Mouse (Mus musculus): ENCODE measurements around the gene Casq1. TPM values are rescaled to one million over a fixed set of nuclear protein-coding genes. Genes with fewer than 3 reads are reported as not detected.

Gene Casq1
- polyA plus RNA-seq, 1 experiment from 2014 or later, result 18.9 TPM

DNA sequence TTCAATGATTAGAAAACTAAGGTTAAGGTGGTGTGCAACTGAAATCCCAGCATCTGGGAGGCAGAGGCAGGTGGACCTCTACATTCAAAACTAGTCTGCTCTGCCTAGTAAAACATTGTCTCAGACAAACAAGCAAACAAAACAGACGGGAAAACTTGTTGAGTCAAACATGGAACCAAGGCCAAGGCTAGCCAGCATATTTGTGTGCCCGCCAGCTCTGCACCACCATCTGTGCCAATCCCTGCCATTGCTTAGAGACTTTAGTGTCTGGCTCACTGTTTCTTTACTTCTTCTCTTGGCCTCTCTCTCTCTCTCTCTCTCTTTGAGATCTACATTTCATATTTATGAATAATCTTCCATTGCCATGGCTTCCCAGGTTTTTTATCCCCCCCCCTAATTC lies 8.5 kb upstream of the Casq1 start:
- Histone ChIP-seq H3K4me2 (replicated peaks) (no peak overlapping the region), H3K4me1 (no peaks in the 10 kb centered on the region), H3K9me3 (replicated peaks) (no peaks in the 10 kb centered on the region), H3K27me3 (no peaks in the 10 kb centered on the region), H3K36me3 (no peaks in the 10 kb centered on the region), H3K9ac (no peak overlapping the region), H3K4me3 (replicated peaks) (no peak overlapping the region), H3K27ac (replicated peaks) (no peak overlapping the region)
- 77% methylated on average over 2 of the region's 2 CpGs for WGBS
- no peak for ATAC-seq (ENCODE audit: insufficient number of reproducible peaks, low FRiP score, low TSS enrichment, low read depth)

GRCm38 (mm10) chr1:172221297-172222063 lies 1.8 kb upstream of the Casq1 start:
- peak; percentile 68 for ATAC-seq (ENCODE audit: insufficient number of reproducible peaks, low FRiP score, low TSS enrichment, low read depth)
- H3K9ac ChIP-seq, result no peak overlapping the region

GRCm38 (mm10) chr1:172220414-172220813 lies 746 bp upstream of the Casq1 start:
- no peak overlapping the region for H3K9ac ChIP-seq
- 32% methylated on average over 10 of the region's 10 CpGs for WGBS
- H3K27ac ChIP-seq (replicated peaks), result peak overlapping the region; percentile 83
- H3K4me1 ChIP-seq, result peaks cover 43% of the 10 kb centered on the region
- no peak overlapping the region for H3K4me3 ChIP-seq (replicated peaks)
- peak; percentile 32; the same call in 1 of the 2 replicates for ATAC-seq (ENCODE audit: insufficient number of reproducible peaks, low FRiP score, low TSS enrichment, low read depth)
- H3K36me3 ChIP-seq, result no peaks in the 10 kb centered on the region
- H3K4me2 ChIP-seq (replicated peaks), result no peak overlapping the region
- H3K9me3 ChIP-seq (replicated peaks), result no peaks in the 10 kb centered on the region
- no peaks in the 10 kb centered on the region for H3K27me3 ChIP-seq

More at GRCm38 (mm10) chr1:172221297-172222063, 1.8 kb upstream of the Casq1 start:
- H3K27me3 ChIP-seq, result no peaks in the 10 kb centered on the region
- H3K4me2 ChIP-seq (replicated peaks), result no peak overlapping the region
- H3K4me1 ChIP-seq, result peaks cover 43% of the 10 kb centered on the region
- 30% methylated on average over 11 of the region's 11 CpGs for WGBS
- no peak overlapping the region for H3K4me3 ChIP-seq (replicated peaks)
- no peaks in the 10 kb centered on the region for H3K9me3 ChIP-seq (replicated peaks)
- peak overlapping the region; percentile 83 for H3K27ac ChIP-seq (replicated peaks)
- H3K36me3 ChIP-seq, result no peaks in the 10 kb centered on the region

- 54% methylated on average over 15 of the region's 15 CpGs for WGBS
- Histone ChIP-seq H3K4me2 (replicated peaks) (no peak overlapping the region), H3K9me3 (replicated peaks) (no peaks in the 10 kb centered on the region), H3K27me3 (no peaks in the 10 kb centered on the region), H3K4me3 (replicated peaks) (no peak overlapping the region), H3K27ac (replicated peaks) (peak overlapping the region; percentile 34; the same call in 1 of the 2 replicates), H3K36me3 (no peaks in the 10 kb centered on the region), H3K9ac (no peak overlapping the region), H3K4me1 (peaks cover 52% of the 10 kb centered on the region)
- no peak for ATAC-seq (ENCODE audit: insufficient number of reproducible peaks, low FRiP score, low TSS enrichment, low read depth)
Observed at GRCm38 (mm10) chr1:172218164-172218910, 1.3 kb downstream of the Casq1 start.

DNA sequence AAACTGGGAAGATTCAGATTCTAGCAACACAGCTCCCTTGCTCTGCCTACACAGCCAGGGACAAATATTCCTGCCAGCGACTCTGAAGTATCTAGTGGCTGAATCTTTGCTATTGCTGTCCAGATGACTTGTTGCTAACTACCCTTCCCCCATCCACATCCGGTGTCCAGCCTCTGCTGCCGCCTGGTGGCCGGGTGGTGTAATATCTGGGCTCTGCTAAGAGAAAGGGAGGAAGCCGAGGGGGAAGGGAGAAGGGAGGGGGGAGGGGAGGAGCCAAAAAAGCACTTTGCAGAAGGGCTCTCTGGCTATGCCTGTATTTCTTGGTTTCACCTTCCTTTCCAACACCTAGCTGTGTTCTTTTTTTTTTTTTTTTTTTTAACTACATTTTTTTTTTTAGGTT lies 2.5 kb downstream of the Casq1 start:
- ATAC-seq (ENCODE audit: insufficient number of reproducible peaks, low FRiP score, low TSS enrichment, low read depth), result peak; percentile 39; the same call in 1 of the 2 replicates
- Histone ChIP-seq H3K27ac (replicated peaks) (peak overlapping the region; percentile 86), H3K9ac (peak overlapping the region; percentile 37), H3K27me3 (no peaks in the 10 kb centered on the region), H3K4me3 (replicated peaks) (peak overlapping the region; percentile 31), H3K4me1 (peaks cover 50% of the 10 kb centered on the region), H3K4me2 (replicated peaks) (peak overlapping the region; percentile 45), H3K36me3 (no peaks in the 10 kb centered on the region), H3K9me3 (replicated peaks) (no peaks in the 10 kb centered on the region)
- 1% methylated on average over 5 of the region's 5 CpGs for WGBS

DNA sequence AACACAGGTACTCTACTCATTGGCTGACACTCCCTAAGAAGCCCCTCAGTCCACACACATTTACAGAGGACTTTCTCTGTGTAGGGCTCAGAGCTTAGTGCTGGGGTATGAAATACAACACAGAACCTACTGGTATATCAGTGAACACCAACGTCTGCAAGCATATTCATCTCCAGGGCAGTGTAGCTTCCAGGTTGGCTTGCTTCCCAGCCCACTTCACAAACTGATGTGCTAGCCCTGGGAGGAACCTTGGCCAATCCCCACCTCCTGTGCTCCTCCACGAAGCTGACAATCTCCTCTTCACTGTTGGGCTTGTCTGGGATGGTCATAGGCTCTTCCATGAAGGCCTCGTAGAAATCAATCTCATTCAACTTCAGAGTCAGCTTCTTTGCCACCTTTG lies 4.9 kb downstream of the Casq1 start:
- Histone ChIP-seq H3K27ac (replicated peaks) (no peak overlapping the region), H3K4me3 (replicated peaks) (no peak overlapping the region), H3K9me3 (replicated peaks) (no peaks in the 10 kb centered on the region), H3K4me1 (peaks cover 26% of the 10 kb centered on the region), H3K27me3 (no peaks in the 10 kb centered on the region), H3K36me3 (no peaks in the 10 kb centered on the region), H3K4me2 (replicated peaks) (no peak overlapping the region), H3K9ac (no peak overlapping the region)
- 51% methylated on average over 3 of the region's 3 CpGs for WGBS
- ATAC-seq (ENCODE audit: insufficient number of reproducible peaks, low FRiP score, low TSS enrichment, low read depth), result no peak

- Histone ChIP-seq H3K4me3 (replicated peaks) (no peak overlapping the region), H3K27me3 (no peaks in the 10 kb centered on the region), H3K27ac (replicated peaks) (0 out of 2 replicates have a peak overlapping the region, but pooled peaks have one; percentile 7), H3K4me2 (replicated peaks) (no peak overlapping the region), H3K36me3 (no peaks in the 10 kb centered on the region), H3K9ac (no peak overlapping the region), H3K4me1 (peaks cover 20% of the 10 kb centered on the region), H3K9me3 (replicated peaks) (no peaks in the 10 kb centered on the region)
- ATAC-seq (ENCODE audit: insufficient number of reproducible peaks, low FRiP score, low TSS enrichment, low read depth), result no peak
- WGBS, result 57% methylated on average over 4 of the region's 4 CpGs
Observed at GRCm38 (mm10) chr1:172213771-172214170, 5.9 kb downstream of the Casq1 start.

DNA sequence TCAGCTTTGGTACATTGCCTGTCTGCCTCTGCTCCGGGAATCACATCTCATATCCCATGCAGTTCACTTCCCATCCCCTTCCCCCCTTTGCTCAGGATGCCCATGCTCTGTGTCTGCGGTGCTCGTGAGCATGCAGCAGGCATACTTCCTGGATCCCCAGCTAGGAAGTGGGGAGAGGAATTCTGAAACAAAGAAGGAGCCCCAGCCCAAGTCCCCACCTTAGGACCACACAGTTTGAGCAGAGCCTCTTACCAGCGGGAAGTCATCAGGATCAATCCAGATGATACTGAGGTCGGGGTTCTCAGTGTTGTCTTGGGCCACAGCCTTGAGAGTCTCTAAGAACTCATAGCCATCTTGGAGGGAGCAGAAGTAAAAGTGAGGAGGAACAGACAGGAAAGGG lies 6.9 kb downstream of the Casq1 start:
- no peak overlapping the region for H3K4me2 ChIP-seq (replicated peaks)
- 52% methylated on average over 5 of the region's 5 CpGs for WGBS
- H3K4me1 ChIP-seq, result peaks cover 18% of the 10 kb centered on the region
- no peak overlapping the region for H3K9ac ChIP-seq
- H3K9me3 ChIP-seq (replicated peaks), result no peaks in the 10 kb centered on the region
- no peak overlapping the region for H3K4me3 ChIP-seq (replicated peaks)
- H3K27me3 ChIP-seq, result no peaks in the 10 kb centered on the region
- H3K27ac ChIP-seq (replicated peaks), result no peak overlapping the region
- ATAC-seq (ENCODE audit: insufficient number of reproducible peaks, low FRiP score, low TSS enrichment, low read depth), result no peak
- no peaks in the 10 kb centered on the region for H3K36me3 ChIP-seq

- Histone ChIP-seq H3K36me3 (no peaks in the 10 kb centered on the region), H3K4me3 (replicated peaks) (peak overlapping the region; percentile 64), H3K27me3 (no peaks in the 10 kb centered on the region), H3K9me3 (replicated peaks) (no peaks in the 10 kb centered on the region), H3K4me2 (replicated peaks) (peak overlapping the region; percentile 52), H3K9ac (peak overlapping the region; percentile 62; the same call in 1 of the 2 replicates), H3K27ac (replicated peaks) (peak overlapping the region; percentile 87), H3K4me1 (peaks cover 50% of the 10 kb centered on the region)
- WGBS, result 17% methylated on average over 7 of the region's 7 CpGs
- no peak for ATAC-seq (ENCODE audit: insufficient number of reproducible peaks, low FRiP score, low TSS enrichment, low read depth)
Observed at GRCm38 (mm10) chr1:172207111-172207584, 12.5 kb downstream of the Casq1 start.

GRCm38 (mm10) chr1:172206141-172206917 lies 13.3 kb downstream of the Casq1 start, which contains the start of gene Pea15a:
TSS of gene Pea15a (minus strand) at chr1:172206804.
- no peaks in the 10 kb centered on the region for H3K27me3 ChIP-seq
- WGBS, result under 1% methylated on average over 37 of the region's 40 CpGs
- peak within 1 kb of the TSS; percentile 52 for H3K4me2 ChIP-seq (replicated peaks)
- no peaks in the 10 kb centered on the region for H3K9me3 ChIP-seq (replicated peaks)
- peak within 1 kb of the TSS; percentile 87 for H3K27ac ChIP-seq (replicated peaks)
- H3K9ac ChIP-seq, result peak within 1 kb of the TSS; percentile 62
- no peaks in the 10 kb centered on the region for H3K36me3 ChIP-seq
- ATAC-seq (ENCODE audit: insufficient number of reproducible peaks, low FRiP score, low TSS enrichment, low read depth), result peak; percentile 86
- peak within 1 kb of the TSS; percentile 64 for H3K4me3 ChIP-seq (replicated peaks)
- peaks cover 59% of the 10 kb centered on the region for H3K4me1 ChIP-seq

DNA sequence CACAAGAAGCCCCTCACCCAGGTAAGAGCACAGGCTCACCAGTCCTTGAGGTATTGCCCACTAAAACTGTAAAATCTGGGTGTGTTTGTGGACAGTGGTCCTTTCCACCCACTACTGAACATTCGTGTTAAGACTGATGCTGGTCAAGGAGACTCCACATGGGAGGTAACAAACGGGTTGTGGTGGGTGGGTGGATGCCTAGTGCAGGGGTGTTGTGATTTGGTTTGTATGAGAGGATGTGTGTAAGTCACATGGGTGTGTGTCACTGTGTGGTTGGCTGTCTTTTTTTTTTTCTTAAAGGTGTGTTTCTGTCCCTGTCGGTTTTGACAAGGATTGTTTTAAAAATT lies 14.0 kb downstream of the Casq1 start:
- Histone ChIP-seq H3K9me3 (replicated peaks) (no peaks in the 10 kb centered on the region), H3K27me3 (no peaks in the 10 kb centered on the region), H3K4me1 (peaks cover 65% of the 10 kb centered on the region), H3K36me3 (0 out of 2 replicates have a peak, but pooled peaks cover 6% of the 10 kb centered on the region), H3K4me3 (replicated peaks) (peak overlapping the region; percentile 64), H3K4me2 (replicated peaks) (peak overlapping the region; percentile 52), H3K27ac (replicated peaks) (peak overlapping the region; percentile 87; the same call in 1 of the 2 replicates), H3K9ac (no peak overlapping the region)
- no peak for ATAC-seq (ENCODE audit: insufficient number of reproducible peaks, low FRiP score, low TSS enrichment, low read depth)
- WGBS, result 11% methylated on average over 3 of the region's 3 CpGs
